Comparison of ENCODE assay signal across 24 mouse cellular contexts in genomic region chr6:98973433-98973832, GRCm38 (mm10).
"Had no signal": no experiment of that assay in that cellular context is flagged by ENCODE, and none has a peak within 500 bp of the region (broad histone marks: within the 10 kb centered on the region; RNA-seq: fewer than 3 reads in every experiment).

No protein-coding gene starts in this region.

- H3K27me3 ChIP-seq: heart, embryonic 12.5 days; hindbrain, embryonic 12.5 days; intestine, embryonic 15.5 days; limb, embryonic 13.5 days; limb, embryonic 15.5 days; liver, embryonic 12.5 days had no signal

- H3K4me1 ChIP-seq: liver, embryonic 12.5 days had no signal

- H3K9ac ChIP-seq: heart, embryonic 12.5 days; hindbrain, embryonic 12.5 days; hindbrain, embryonic 14.5 days; intestine, embryonic 15.5 days; limb, embryonic 13.5 days; limb, embryonic 15.5 days; liver, embryonic 12.5 days had no signal

- H3K9me3 ChIP-seq: heart, embryonic 12.5 days; hindbrain, embryonic 10.5 days; hindbrain, embryonic 12.5 days; intestine, embryonic 15.5 days; limb, embryonic 13.5 days; limb, embryonic 15.5 days; liver, embryonic 12.5 days had no signal

- H3K4me2 ChIP-seq: heart, embryonic 12.5 days; hindbrain, embryonic 12.5 days; hindbrain, embryonic 14.5 days; intestine, embryonic 15.5 days; limb, embryonic 13.5 days; limb, embryonic 15.5 days; liver, embryonic 12.5 days had no signal

- H3K4me3 ChIP-seq: heart, embryonic 12.5 days; hindbrain, embryonic 10.5 days; hindbrain, embryonic 12.5 days; intestine, embryonic 15.5 days; layer of hippocampus, adult 2 months; left cerebral cortex, adult 2 months; limb, embryonic 13.5 days; limb, embryonic 15.5 days; liver, embryonic 12.5 days had no signal

- DNase-seq: gastrocnemius, postnatal 14 days; gastrocnemius, postnatal 36 days; heart, adult 18-20 months; heart, postnatal 10 days; heart, postnatal 4 days; kidney, adult 18-20 months; kidney, adult 8-10 months; kidney, postnatal 10 days; kidney, postnatal 25 days; kidney, postnatal 4 days; left cerebral cortex, postnatal 4 days had no signal

- H3K27ac ChIP-seq: hindbrain, embryonic 10.5 days; hindbrain, embryonic 12.5 days; hindbrain, embryonic 14.5 days; intestine, embryonic 15.5 days; layer of hippocampus, adult 2 months; left cerebral cortex, adult 2 months; limb, embryonic 15.5 days; liver, embryonic 12.5 days had no signal

- ATAC-seq: hindbrain, embryonic 16.5 days; inflammation-experienced regulatory T-cells, adult 6 months; intestine, embryonic 15.5 days; intestine, postnatal 0 days; liver, embryonic 12.5 days had no signal
